Mouse (Mus musculus) forebrain, embryonic 14.5 days (tissue): ENCODE data around the gene Dnah17. TPM values are rescaled to one million over a fixed set of nuclear protein-coding genes. Genes with fewer than 3 reads are reported as not detected.

ENCODE experiments used
- ATAC-seq: fragments of 200-750 bp; cut with Nextera tagmentation; 2 replicates; pipeline ENCODE4 v1.8.0; 2017; ENCODE audit warnings: mild to moderate bottlenecking, moderate library complexity
- DNase-seq: peaks from one replicate; pipeline ENCODE4 v3.0.0-alpha.2; 2015; ENCODE audit warnings: low spot score
- H3K27ac ChIP-seq: fragments of 300-500 bp; sonication (generic); 2 replicates; pipeline ENCODE4 v1.5.1; 2014; ENCODE audit warnings: low read depth, mild to moderate bottlenecking, control low read depth, low read length, moderate library complexity
- H3K27me3 ChIP-seq: fragments of 300-500 bp; sonication (generic); replicated peaks from 2 replicates; pipeline ENCODE4 v1.6.1; 2014; ENCODE audit warnings: low read length, control low read depth, mixed read lengths; ENCODE audit not compliant: control insufficient read depth, insufficient read depth
- H3K36me3 ChIP-seq: fragments of 300-500 bp; sonication (generic); 2 replicates; pipeline ENCODE4 v1.6.1; 2014; ENCODE audit warnings: low read length, control low read depth; ENCODE audit not compliant: control insufficient read depth, insufficient read depth
- H3K4me1 ChIP-seq: fragments of 300-500 bp; sonication (generic); 2 replicates; pipeline ENCODE4 v1.6.1; 2014; ENCODE audit warnings: antibody characterized with exemption, low read length, control low read depth; ENCODE audit not compliant: control insufficient read depth, insufficient read depth
- H3K4me2 ChIP-seq: fragments of 300-500 bp; sonication (generic); 2 replicates; pipeline ENCODE4 v1.6.1; 2014; ENCODE audit warnings: mild to moderate bottlenecking, control low read depth, low read length
- H3K4me3 ChIP-seq: fragments of 300-500 bp; sonication (generic); 2 replicates; pipeline ENCODE4 v1.5.1; 2014; ENCODE audit warnings: low read depth, low read length, control low read depth
- H3K9ac ChIP-seq: fragments of 300-500 bp; sonication (generic); 2 replicates; pipeline ENCODE4 v1.6.1; 2014; ENCODE audit warnings: mild to moderate bottlenecking, low read length, control low read depth, moderate library complexity
- H3K9me3 ChIP-seq: fragments of 300-500 bp; sonication (generic); replicated peaks from 2 replicates; pipeline ENCODE4 v1.6.1; 2016; ENCODE audit warnings: low read length, control low read depth, mixed read lengths; ENCODE audit not compliant: control insufficient read depth
- WGBS: fragments of 180-500 bp; shearing (Covaris S2); extraction: QIAGEN DNeasy Blood & Tissue Kit; methylation state at CpG from one replicate; pipeline ENCODE4 v1.1.7; 2014; 5-methylcytosine and 5-hydroxymethylcytosine counted together
- polyA plus RNA-seq: library from polyadenylated mRNA; unstranded; fragments of >200 nt; fragmentation: Nextera tagmentation; extraction: Ambion mirVana; gene quantifications from 2 replicates; pipeline ENCODE4 v1.2.1, GENCODE M21; 2014

Gene Dnah17
- polyA plus RNA-seq, 1 experiment from 2014 or later: 0.08 TPM

- H3K36me3 ChIP-seq: no peaks in the 10 kb centered on the region
- no peak overlapping the region for H3K27ac ChIP-seq
- no peak overlapping the region for H3K4me3 ChIP-seq
- H3K4me2 ChIP-seq: no peak overlapping the region
- DNase-seq: no peak
- no peaks in the 10 kb centered on the region for H3K27me3 ChIP-seq
- H3K9me3 ChIP-seq: no peaks in the 10 kb centered on the region
- no peak for ATAC-seq
- WGBS: 34% methylated on average over 5 of the region's 5 CpGs
- H3K9ac ChIP-seq: no peak overlapping the region
- H3K4me1 ChIP-seq: peaks cover 9% of the 10 kb centered on the region
Measured at GRCm38 (mm10) chr11:118136172-118136632, 5.8 kb upstream of the Dnah17 start.

GRCm38 (mm10) chr11:118135271-118135670 is 4.8 kb upstream of the Dnah17 start:
- H3K36me3 ChIP-seq: no peaks in the 10 kb centered on the region
- no peak overlapping the region for H3K4me3 ChIP-seq
- H3K27me3 ChIP-seq: no peaks in the 10 kb centered on the region
- H3K27ac ChIP-seq: no peak overlapping the region
- H3K4me1 ChIP-seq: peaks cover 9% of the 10 kb centered on the region
- no peak overlapping the region for H3K9ac ChIP-seq
- DNase-seq: no peak
- no peaks in the 10 kb centered on the region for H3K9me3 ChIP-seq
- H3K4me2 ChIP-seq: no peak overlapping the region
- ATAC-seq: no peak
- 86% methylated on average over 6 of the region's 6 CpGs for WGBS

GRCm38 (mm10) chr11:118133752-118134169 is 3.3 kb upstream of the Dnah17 start:
- peak overlapping the region; percentile 66 for H3K27ac ChIP-seq
- peaks cover 9% of the 10 kb centered on the region for H3K4me1 ChIP-seq
- no peaks in the 10 kb centered on the region for H3K36me3 ChIP-seq
- H3K27me3 ChIP-seq: no peaks in the 10 kb centered on the region
- H3K4me3 ChIP-seq: no peak overlapping the region
- peak; percentile 88 for ATAC-seq
- WGBS: 36% methylated on average over 4 of the region's 4 CpGs
- no peak overlapping the region for H3K9ac ChIP-seq
- H3K4me2 ChIP-seq: no peak overlapping the region
- peak; percentile 83 for DNase-seq
- no peaks in the 10 kb centered on the region for H3K9me3 ChIP-seq

GRCm38 (mm10) chr11:118133133-118133751 is 2.8 kb upstream of the Dnah17 start:
- WGBS: 51% methylated on average over 9 of the region's 9 CpGs
- H3K36me3 ChIP-seq: no peaks in the 10 kb centered on the region
- peak overlapping the region; percentile 66; the same call in 1 of the 2 replicates for H3K27ac ChIP-seq
- no peaks in the 10 kb centered on the region for H3K9me3 ChIP-seq
- H3K9ac ChIP-seq: no peak overlapping the region
- H3K4me1 ChIP-seq: peaks cover 9% of the 10 kb centered on the region
- no peaks in the 10 kb centered on the region for H3K27me3 ChIP-seq
- ATAC-seq (peak; percentile 45; the same call in 1 of the 2 replicates), DNase-seq (no peak)
- H3K4me2 ChIP-seq: no peak overlapping the region
- H3K4me3 ChIP-seq: no peak overlapping the region

- no peak overlapping the region for H3K4me3 ChIP-seq
- peaks cover 9% of the 10 kb centered on the region for H3K4me1 ChIP-seq
- ATAC-seq (no peak), DNase-seq (no peak)
- no peaks in the 10 kb centered on the region for H3K9me3 ChIP-seq
- no peak overlapping the region for H3K9ac ChIP-seq
- no peak overlapping the region for H3K27ac ChIP-seq
- H3K4me2 ChIP-seq: no peak overlapping the region
- H3K27me3 ChIP-seq: no peaks in the 10 kb centered on the region
- H3K36me3 ChIP-seq: no peaks in the 10 kb centered on the region
- 79% methylated on average over 8 of the region's 8 CpGs for WGBS
Measured at GRCm38 (mm10) chr11:118132136-118132535, 1.7 kb upstream of the Dnah17 start.

- no peaks in the 10 kb centered on the region for H3K27me3 ChIP-seq
- H3K4me2 ChIP-seq: no peak overlapping the region
- DNase-seq (no peak), ATAC-seq (no peak)
- no peak overlapping the region for H3K27ac ChIP-seq
- no peak overlapping the region for H3K9ac ChIP-seq
- H3K36me3 ChIP-seq: no peaks in the 10 kb centered on the region
- no peaks in the 10 kb centered on the region for H3K9me3 ChIP-seq
- WGBS: 90% methylated on average over 2 of the region's 2 CpGs
- peaks cover 9% of the 10 kb centered on the region for H3K4me1 ChIP-seq
- no peak overlapping the region for H3K4me3 ChIP-seq
Measured at GRCm38 (mm10) chr11:118129812-118130211, 622 bp downstream of the Dnah17 start.

- Histone ChIP-seq H3K27me3 (no peaks in the 10 kb centered on the region), H3K9me3 (no peaks in the 10 kb centered on the region), H3K4me2 (no peak overlapping the region), H3K36me3 (no peaks in the 10 kb centered on the region), H3K4me1 (no peaks in the 10 kb centered on the region), H3K27ac (no peak overlapping the region), H3K9ac (no peak overlapping the region), H3K4me3 (no peak overlapping the region)
- WGBS: 88% methylated on average over 11 of the region's 11 CpGs
- no peak for ATAC-seq
- DNase-seq: no peak
Measured at GRCm38 (mm10) chr11:118121592-118121991, 8.8 kb downstream of the Dnah17 start.

GRCm38 (mm10) chr11:118118777-118119176 is 11.7 kb downstream of the Dnah17 start:
- 92% methylated on average over 8 of the region's 8 CpGs for WGBS
- DNase-seq: no peak

GRCm38 (mm10) chr11:118114581-118115110 is 15.8 kb downstream of the Dnah17 start:
- Histone ChIP-seq H3K4me3 (no peak overlapping the region), H3K4me2 (no peak overlapping the region), H3K9me3 (no peaks in the 10 kb centered on the region), H3K9ac (no peak overlapping the region), H3K27me3 (no peaks in the 10 kb centered on the region), H3K27ac (no peak overlapping the region), H3K4me1 (no peaks in the 10 kb centered on the region), H3K36me3 (no peaks in the 10 kb centered on the region)
- DNase-seq (no peak), ATAC-seq (no peak)
- WGBS: 88% methylated on average over 8 of the region's 8 CpGs

More at GRCm38 (mm10) chr11:118118777-118119176, 11.7 kb downstream of the Dnah17 start:
- Histone ChIP-seq H3K4me1 (no peaks in the 10 kb centered on the region), H3K4me2 (no peak overlapping the region), H3K27ac (no peak overlapping the region), H3K9ac (no peak overlapping the region), H3K36me3 (no peaks in the 10 kb centered on the region), H3K9me3 (no peaks in the 10 kb centered on the region), H3K4me3 (no peak overlapping the region), H3K27me3 (no peaks in the 10 kb centered on the region)
- no peak for ATAC-seq
